Mouse (Mus musculus) layer of hippocampus, postnatal 10 days (tissue): ENCODE measurements around the gene Cd5. TPM values are rescaled to one million over a fixed set of nuclear protein-coding genes. Genes with fewer than 3 reads are reported as not detected.

ENCODE experiments used
- DNase-seq, 2 experiments: peaks; one replicate each; pipeline ENCODE4 v3.0.0; 2021; ENCODE audit warnings: low spot score in 2 of 2
- total RNA-seq, 2 experiments: library from RNA; stranded (reverse); gene quantifications; 2 replicates each; pipeline ENCODE4 v1.2.3; 2021

Gene Cd5
- total RNA-seq, 2 experiments from 2014 or later = 0.29 to 0.32 TPM

DNA sequence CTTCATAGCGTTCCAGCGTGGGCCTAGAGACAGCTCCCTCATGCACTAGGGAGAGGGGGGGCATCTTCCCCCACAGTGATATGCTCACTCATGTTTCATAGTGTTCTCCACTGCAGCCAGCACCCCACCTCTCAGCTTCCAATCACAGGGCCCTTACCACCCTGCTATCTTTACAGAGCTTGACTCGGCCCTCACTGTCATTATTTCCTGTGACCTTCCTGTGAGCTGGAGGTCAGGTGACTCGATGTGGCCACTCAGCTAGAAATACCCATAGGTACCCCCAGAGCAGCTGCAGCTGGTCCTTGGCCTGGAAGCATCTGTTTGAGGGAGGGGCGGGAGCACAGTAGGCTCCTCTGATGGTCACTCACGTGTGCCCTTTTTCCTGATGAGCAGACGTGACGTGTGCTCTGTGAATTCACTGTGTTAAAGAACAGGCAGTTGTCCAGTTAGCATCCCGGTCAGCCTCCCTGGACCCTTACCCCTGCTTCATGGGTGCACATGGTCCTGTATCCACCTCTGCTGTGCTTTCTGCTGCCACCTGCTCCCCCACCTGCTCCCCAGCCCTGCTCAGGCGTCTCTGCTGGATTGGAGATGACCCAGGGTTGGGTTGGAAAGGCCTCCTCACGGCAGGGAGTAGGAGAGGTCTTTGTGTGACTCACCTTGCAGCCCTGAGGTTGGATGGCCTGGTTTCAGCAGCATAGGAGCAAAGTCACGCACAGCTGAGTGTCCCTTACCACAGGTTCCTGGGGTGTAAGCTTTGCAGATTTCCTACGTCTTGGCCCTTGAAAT, 31.5 kb downstream of the Cd5 start:
- DNase-seq = no peak

DNA sequence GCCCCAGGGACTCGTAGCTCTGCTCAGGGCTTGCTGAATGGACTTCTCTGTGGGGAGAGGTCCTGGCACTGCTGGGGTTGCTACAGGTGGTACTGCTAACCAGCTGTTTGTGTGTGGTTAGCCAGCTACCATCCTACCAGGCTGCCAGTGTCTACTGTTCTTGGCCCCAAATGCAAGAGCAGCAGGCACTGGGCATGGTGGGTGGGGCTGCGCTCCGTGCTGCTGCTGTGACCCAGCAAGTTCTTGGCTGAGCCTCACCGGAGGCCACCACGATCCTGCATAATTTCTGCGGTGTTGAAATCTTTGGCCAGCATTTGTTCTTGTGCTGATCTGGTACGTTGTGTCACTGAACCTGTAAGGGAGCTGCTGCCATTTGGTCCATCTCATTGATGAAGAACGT, 35.3 kb downstream of the Cd5 start:
- DNase-seq = no peak

DNA sequence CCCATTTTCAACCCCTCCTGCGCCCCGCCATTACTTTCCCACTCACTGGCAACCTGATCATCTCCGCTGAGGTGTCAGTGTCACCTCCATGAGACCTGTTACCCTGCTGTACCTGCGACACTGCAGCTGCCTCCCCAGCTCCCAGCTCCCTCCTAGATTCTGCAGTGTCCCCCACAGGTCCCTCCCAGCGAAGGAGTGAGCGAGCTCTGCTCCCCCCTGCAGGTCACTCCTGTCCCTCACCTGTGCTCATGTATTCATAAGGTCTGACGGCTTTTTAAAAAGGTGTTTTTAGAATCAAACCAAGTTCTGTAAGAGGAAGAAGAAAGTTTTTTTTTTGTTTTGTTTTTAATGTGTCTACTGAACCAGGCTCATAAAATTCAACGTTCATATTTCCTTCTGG, 36.7 kb downstream of the Cd5 start:
- no peak for DNase-seq

DNA sequence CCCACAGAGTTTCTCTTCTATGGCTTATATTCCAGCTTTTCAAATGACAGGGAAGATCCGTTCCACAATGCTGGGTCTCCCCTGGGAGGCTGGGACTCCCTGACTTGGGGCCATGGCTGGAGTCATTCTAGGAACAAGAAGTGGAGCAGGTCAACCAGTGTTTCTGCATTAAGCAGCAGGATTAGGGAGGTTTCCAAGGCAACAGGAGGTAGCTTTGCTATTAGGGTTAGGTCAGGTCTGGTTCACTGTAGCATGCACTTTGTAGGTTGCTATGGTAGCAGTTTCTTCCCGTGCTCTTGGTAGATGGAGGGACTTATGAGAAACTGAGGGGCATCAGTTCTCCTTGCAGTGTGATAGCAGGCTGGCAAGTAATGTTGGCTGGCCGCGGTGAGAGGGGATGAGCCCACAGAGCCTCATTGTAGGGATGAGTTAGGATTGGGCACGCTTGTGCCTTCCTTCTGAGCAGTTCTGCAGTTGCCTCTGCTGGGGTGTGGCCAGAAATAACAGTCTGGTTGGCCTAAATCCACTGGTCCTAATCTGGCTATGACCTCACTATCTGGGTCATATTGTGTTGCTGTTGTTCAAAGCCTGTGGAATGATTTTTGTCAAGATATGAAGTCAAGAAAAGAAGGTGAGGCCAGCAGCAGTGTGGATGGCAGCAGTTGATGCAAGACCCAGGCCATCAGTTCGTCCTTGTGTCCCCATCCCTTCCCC, 37.6 kb downstream of the Cd5 start:
- no peak for DNase-seq

DNA sequence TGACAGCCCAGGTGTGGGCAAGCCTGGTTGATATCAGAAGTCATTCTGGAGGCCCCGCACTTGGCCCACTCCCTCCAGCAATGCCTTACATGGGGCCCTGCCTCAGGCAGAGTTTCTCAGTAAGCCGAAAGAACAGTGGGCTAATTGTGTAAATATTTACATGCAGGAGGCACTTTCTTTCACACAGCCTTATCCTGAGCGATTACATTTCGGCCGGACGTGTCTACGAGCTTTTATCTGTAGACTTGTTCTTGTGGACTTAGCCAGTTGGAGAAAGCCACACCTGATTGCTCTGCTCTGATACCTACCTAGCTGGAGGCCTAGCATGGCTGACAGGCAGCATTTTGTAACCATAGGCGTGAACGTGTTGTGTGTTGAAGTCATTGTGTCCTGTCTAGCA, 39.0 kb downstream of the Cd5 start:
- DNase-seq = no peak

DNA sequence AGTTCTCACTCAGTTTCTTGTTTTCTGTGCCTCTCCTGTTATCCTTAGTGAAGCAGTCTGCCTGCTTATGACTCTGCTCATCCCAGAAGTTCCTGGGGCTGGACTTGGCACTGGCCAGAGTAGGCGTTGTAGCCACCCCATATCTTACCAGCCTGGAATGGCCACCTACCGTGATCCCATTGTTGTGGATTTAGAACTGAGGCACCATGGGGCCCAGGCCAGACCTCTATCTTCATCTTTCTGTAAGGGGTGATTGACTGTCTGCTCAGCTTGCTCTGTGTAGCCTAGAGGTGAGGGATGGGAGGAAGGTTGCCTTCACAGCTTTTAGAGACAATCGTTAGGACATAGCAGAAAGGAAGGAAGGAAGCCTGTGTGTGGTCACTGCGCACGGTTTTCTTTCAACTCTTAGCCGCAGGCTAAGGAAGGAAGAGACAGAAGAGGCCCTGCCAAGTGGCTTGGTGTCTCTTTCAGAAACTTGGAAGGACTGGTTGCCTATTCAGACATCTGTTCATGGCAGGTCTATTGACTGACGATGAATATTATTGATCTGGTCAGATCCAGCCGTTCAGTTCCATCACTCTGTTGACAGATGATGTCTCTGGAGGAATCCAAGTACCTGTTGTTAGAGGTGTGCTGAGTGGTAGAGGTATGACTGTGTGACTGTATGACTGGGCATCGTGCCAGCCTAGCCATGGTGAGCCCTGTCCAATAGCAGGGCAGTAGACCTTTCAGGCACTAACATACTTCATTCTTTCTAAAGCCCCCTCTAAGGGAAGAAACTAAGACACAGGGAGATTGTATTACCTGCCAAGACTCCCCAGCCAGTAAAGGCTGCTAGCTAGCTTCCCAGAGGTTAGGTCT, 40.4 kb downstream of the Cd5 start:
- no peak for DNase-seq

DNA sequence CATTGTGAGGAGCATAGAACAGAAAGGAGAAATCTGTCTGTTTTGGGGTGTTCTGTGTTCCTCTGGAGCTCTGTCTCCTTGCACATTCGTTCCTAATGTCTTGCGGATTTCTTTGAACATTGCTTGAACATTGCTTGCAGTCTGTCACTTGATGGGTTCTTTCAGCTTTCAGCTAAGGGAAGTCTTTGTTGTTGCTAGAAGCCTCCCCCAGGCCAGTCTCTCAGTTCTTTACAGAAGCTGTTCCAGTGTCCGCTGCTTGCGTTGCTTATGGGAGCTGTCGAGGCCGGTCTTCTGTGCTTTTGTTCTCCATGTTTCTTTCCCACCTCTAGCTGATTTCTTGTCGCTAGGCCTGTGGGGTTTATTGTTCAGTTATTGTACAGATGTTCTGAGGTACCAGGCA, 43.0 kb downstream of the Cd5 start:
- no peak for DNase-seq

DNA sequence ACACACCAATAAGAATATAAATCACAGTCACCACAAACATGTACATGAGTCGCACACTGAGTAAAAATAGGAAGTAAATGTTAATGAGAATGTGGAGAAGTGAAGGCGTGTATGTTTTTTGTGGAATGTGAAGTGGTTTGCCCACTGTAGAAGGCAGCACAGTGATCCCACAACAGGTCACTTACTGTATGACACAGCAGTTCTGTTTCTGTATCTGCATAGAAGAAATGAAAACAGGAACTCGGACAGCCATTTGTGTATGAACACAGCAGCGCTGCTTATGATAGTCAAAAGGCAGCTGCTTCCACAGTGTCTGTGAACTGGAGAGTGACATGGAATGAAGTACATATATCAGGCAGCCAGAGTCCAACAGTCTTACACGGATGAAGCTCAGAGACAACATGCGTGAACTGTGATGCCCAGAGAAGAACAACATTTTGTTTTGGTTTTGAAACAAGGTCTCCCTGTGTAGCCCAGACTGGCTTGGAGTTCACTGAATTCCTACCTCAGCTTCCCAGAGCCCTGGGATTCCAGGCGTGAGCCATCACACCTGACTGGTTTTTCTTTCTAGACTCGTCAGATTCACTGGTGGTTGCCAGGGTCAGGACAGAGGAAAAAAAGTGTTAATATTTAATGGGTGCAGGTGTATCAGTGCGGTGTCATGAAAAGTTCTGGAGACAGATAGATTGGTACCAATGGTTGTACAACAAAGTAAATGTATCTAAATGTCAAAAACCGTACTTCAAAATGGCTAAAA, 44.7 kb downstream of the Cd5 start:
- DNase-seq = no peak

DNA sequence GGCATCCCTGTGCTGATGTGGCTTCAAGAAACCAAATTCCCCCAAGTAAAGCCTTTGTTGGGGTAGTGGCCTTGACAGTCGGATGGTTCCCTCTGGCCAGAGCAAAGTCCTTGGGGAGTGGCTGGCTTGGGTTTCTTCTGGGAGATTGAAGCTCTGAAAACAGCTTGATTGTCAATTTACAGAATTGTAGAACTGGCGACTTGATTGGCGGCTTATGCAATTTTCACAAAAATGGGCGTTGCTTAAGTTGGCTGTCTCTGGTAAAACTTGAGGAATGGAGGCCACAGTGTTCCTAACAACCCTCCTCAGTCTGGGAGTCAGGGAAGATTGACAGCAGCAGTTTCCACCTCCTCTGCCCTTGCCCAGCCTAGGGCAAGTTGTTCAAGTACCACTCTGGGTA, 46.4 kb downstream of the Cd5 start:
- DNase-seq = no peak

DNA sequence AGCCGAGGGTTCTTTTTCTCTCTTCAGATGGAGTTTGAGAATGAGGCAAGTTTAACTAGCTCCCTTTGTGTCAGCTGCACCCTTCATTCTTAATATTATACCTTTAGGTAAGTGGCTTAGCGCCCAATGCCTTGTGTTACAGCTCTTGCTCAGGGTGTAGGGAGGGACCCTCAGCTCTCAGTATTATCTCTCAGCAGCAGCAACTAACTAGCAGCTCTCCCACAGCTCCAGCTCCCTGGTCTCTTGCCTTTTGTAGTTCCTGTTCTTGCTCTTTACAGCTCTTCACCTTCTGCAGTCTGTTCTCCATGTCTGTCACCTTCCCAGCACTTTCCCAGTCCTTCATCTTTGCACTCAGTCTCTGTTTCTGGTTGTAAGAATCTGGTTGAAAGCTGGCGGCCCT, 47.1 kb downstream of the Cd5 start:
- no peak for DNase-seq

DNA sequence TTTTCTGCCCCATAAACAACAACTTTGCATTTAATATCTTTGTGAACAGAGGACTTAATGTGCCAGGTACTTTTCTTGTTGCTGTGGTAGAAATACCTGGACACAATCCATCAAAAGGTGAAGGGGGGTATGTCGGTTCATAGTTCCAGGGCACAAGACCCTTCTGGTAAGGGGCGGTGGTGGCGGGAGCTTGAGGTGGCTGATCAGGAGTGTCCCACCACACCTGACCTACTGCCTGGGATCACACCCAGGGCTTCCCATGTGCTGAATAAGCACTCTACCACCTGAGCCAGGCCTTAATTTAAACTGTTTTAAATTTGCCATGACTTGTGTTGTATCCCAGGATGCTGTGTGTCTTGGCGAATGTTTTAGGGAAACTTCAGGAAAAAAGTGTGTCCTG, 47.7 kb downstream of the Cd5 start:
- DNase-seq = no peak

DNA sequence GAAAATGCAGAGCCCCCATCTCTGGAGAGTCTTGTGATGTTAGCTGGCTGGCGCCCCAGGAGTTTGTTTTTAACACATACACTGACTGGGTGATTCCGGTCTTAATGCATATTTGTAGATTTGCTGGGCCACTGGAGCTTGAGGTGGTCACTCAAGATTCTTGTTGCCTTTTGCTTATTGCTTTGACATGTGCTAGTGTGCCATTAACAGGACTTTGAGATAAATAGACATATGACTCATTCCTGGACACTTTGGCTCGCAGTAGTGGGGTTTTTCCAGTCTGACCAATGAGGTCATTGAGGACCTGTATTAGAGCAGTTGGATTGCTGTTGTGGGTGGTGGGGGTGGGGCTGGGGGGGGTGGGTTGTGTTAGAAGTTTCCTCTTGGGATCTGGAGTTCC, 48.5 kb downstream of the Cd5 start:
- no peak for DNase-seq

DNA sequence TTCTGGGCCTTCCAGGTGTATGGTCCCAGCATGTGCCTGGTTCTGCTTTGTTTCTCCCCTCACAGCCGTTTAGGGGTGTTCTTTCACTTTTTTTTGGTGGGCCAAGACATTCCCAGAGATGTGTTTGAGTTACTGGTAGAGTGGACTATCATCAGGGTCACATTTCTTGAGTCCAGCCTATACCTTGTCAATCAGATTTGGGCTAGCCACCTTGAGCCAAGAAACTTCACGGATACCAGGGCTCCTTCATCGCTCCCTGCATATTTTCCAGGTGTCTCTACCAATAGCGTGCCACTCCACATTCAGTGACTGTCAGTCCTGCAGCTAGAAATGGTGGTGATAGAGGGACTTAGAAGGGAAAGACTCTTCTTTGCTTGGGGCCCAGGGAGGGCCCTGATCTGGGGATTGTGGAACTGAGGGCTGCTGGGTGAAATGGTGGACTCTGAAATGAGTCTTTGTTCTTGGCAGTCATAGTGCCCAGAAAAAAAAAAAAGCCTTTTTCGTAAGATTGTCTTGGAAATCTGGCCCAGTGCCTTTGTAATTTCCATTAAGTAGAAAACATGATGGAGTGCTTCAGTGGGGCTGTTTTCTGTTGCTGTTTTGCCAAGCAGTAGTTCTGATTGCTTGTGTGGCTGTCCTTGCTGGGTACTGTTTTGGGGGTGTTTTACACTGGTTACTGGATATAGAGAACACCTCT, 49.2 kb downstream of the Cd5 start:
- no peak for DNase-seq

DNA sequence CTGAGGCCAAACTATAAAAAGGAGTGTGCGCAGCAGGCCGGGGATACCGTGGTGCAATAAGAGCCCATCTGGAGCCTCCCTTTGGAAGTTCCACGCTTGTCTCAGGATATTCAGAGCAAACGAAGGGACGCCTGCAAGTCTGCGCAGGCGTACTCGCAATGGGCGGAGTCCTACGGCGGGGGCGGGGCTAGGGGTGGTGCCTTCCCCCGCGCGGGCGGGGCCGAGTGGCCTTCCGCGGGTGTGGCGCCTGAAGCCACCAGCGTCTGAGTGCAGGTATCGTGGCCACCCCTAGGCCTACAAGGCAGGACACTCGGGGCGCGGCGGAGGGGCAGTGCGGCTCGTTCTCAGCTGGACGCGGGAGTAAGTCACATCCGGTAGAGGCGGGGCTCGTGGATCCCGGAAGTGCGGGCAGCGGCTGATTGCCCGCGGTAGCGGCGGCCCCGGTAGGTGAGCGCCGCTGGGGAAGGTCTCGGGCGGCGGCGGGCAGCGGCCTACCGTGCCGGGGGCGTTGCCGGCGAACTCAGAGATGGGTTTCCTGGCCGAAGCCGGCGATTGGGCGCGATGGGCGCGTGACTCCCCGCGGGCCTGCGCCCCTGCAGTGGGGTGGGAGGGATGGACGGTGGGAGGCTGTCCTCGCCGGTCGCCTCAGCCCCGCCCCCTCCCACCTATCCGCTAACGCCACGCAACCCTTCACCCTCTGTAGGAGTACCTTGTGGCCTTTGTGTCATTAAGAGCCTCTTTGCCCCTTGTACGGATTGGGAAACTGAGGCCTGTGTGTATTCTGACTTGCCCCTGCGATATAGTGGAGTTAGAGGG, 50.1 kb downstream of the Cd5 start, which contains the start of gene Vps37c:
Gene Vps37c, plus strand, starts transcription at position 199 of the 816 bp plus-strand sequence.
- peak; percentile 94 to 95 for DNase-seq

DNA sequence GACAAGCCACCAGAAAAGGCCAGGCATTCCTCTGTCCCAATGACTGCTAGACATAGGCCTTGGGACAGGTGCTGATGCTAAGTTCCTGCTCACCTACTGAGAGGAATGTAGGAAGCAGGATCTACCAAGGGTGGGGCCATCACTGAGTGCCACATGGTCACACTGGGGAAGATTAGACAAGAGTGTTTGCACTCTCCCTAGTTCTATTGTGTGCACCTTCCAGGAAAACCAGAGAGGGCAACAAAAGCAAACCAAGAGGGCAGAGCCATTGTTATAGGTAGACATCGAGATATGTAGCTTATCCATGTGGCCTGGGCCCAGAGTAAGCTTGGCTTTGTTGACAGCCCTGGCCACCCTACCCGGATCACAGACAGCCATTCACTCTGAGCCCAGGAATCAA, 53.1 kb downstream of the Cd5 start:
- no peak for DNase-seq

DNA sequence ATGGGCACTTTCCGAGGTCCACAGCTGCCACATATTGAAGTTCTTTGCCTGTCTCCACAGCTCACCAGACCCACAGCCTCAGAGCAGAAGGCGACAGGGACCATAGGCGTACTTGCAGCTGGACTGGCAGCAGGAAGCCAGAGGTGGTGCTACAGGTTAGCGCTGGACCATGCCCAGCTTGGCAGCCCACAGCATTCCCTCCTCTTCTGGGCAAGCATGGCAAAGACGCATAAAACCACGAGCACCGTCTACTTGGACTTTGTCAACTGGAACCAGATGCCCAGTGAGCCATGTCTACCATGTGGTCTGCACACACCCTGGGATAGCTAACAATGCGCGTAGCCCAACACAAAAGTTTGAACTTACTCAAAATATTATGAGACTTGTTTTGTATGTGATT, 53.7 kb downstream of the Cd5 start:
- no peak for DNase-seq

DNA sequence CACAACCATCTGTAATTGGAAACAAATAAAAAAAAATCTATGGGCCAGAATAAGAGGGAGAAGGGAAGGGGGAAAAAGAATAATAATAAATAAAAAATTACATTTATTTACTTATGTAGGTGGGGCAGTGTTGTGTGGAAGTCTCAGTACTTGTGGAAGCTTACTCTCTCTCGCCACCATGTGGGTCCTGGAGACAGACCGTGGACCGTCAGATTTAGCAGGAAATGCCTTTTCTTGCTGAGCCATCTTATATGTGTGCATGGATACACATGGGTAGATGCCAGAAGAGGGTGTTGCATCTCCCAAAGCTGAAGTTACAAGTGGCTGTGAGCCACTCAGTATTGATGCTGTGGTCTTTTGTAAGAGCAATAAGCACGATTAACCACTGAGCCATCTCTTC, 57.2 kb downstream of the Cd5 start:
- no peak for DNase-seq

DNA sequence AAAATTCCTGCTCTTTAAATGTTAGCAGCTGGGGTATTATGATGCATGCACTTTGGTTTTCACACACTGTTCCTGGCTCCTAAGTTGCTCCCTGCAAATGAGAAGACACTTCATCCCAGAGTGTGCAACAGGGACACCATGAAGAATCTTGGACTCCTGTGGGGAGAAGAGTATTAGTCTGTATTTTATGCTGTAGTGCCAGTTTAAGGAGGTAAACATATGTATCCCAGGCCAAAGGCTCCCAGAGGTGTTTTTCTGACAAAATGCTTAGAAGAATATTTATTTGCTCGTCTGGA, 60.1 kb downstream of the Cd5 start:
- no peak for DNase-seq

DNA sequence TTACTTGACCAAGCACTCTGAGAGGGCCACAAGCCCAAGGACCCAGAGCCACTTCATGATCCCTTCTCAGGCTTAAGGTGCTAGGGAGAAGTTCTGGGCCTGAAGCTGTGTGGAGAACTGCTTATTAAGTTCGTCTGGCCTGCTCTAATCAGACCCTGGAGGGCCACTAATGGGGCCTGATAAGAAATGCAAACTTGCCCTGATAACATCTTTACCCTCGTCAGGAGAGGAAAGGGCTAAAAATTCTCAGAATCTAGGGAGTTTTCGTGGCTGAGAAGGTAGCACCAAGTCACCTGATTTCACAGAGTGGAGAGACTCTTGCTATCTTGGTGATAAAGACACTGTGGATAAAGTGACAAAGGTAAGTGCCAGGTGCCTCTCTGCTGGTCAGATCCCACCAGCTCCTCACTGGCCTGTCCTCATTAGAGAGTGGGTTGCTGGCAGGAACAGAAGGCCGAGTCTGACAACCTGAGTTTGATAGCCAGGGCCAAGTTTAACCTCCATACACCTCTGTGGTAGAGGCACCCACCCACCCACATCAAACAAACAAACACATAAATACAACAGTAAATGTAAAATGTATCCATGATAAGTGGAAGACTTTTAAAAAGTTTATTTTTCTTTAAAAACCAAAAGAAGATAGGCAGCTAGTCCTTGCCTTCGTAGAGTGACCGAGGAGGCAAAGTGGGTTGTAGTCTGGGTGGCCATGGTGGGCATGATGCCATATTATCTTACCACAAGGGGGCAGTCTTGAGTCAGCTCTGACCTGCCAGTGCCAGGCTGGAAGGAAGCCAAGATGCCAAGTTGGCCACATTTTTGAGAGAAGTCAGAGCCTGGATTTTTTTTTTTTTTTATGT, 60.7 kb downstream of the Cd5 start, which contains the start of gene Pga5:
Gene Pga5, minus strand, starts transcription at position 157 of the 857 bp plus-strand sequence.
- DNase-seq = peak; percentile 94 to 95
